Mouse (Mus musculus) frontal cortex, adult 2 months (tissue): ENCODE results near the gene Acat2. TPM values are rescaled to one million over a fixed set of nuclear protein-coding genes. Genes with fewer than 3 reads are reported as not detected.
A peak's percentile ranks its signal among the peaks of the same experiment; 100 is the strongest.
"Not testable (repeated sequence)": the region's sequence is repeated elsewhere in the genome, so short reads cannot be mapped to it uniquely, and the experiment has no call there.

Experiments used
- DNase-seq, 2 experiments: peaks; one replicate each; pipeline ENCODE4 v3.0.0; 2022; ENCODE audit warnings: low spot score in 1 of 2; ENCODE audit errors: extremely low spot score in 1 of 2
- polyA plus RNA-seq: library from polyadenylated mRNA; depleted of rRNA; stranded (reverse); fragments of >200 nt; gene quantifications from 2 replicates; pipeline ENCODE4 v1.2.3, GENCODE M21; 2012; rRNA removed

The Acat2 gene
- polyA plus RNA-seq, 1 experiment = 45.0 TPM

GRCm38 (mm10) chr17:12909361-12910280, 50.9 kb downstream of the Acat2 start, which contains the start of gene Pnldc1:
TSS of gene Pnldc1 (minus strand) at chr17:12910230.
- DNase-seq = no peak

GRCm38 (mm10) chr17:12906436-12906835, 54.1 kb downstream of the Acat2 start:
- DNase-seq = peak; percentile 15 to 27

- DNase-seq = no peak
These were observed 54.7 kb downstream of the Acat2 start for GRCm38 (mm10) chr17:12905810-12906209.

- no peak for DNase-seq
These were observed 56.2 kb downstream of the Acat2 start for GRCm38 (mm10) chr17:12904349-12904748.

GRCm38 (mm10) chr17:12903372-12904333, 56.9 kb downstream of the Acat2 start:
- DNase-seq = no peak

GRCm38 (mm10) chr17:12902291-12902690, 58.3 kb downstream of the Acat2 start:
- DNase-seq = no peak

GRCm38 (mm10) chr17:12898607-12899006, 61.9 kb downstream of the Acat2 start:
- DNase-seq = not testable (repeated sequence)

GRCm38 (mm10) chr17:12897674-12898073, 62.9 kb downstream of the Acat2 start:
- no peak for DNase-seq

Other genes with a start within 250 kb of the Acat2 start
- 12.7 and 14.8 TPM in 2 replicates for gene Igf2r, start 191.1 kb downstream of the Acat2 start, polyA plus RNA-seq
- gene Mas1, start 92.6 kb downstream of the Acat2 start, polyA plus RNA-seq = 25.8 and 34.8 TPM in 2 replicates
- 0.22 and 0.23 TPM in 2 replicates for gene Mrgprh, start 84.7 kb downstream of the Acat2 start, polyA plus RNA-seq
- 3.8 and 4.3 TPM in 2 replicates for gene Pnldc1, start 50.5 kb downstream of the Acat2 start, polyA plus RNA-seq
- gene Tcp1, start 45.0 kb downstream of the Acat2 start, polyA plus RNA-seq = 122 and 138 TPM in 2 replicates
- 55.8 and 56.9 TPM in 2 replicates for gene Mrpl18, start 44.4 kb downstream of the Acat2 start, polyA plus RNA-seq
- 4.1 and 6.0 TPM in 2 replicates for gene Acat3, start 20.1 kb downstream of the Acat2 start, polyA plus RNA-seq
- gene Wtap, start 33.4 kb upstream of the Acat2 start, polyA plus RNA-seq = 53.6 and 66.9 TPM in 2 replicates
- 261 and 282 TPM in 2 replicates for gene Sod2, start 46.1 kb upstream of the Acat2 start, polyA plus RNA-seq
- not detected in 2 replicates for gene Gpr31b, start 91.5 kb upstream of the Acat2 start, polyA plus RNA-seq
- gene Tcp10b, start 100.4 kb upstream of the Acat2 start, polyA plus RNA-seq = 0.70 and 0.86 TPM in 2 replicates
- 0.06 and 0.08 TPM in 2 replicates for gene Unc93a, start 171.1 kb upstream of the Acat2 start, polyA plus RNA-seq